Mouse (Mus musculus): ENCODE measurements around the gene Usp19.

GRCm38 (mm10) chr9:108486973-108487530 lies 3.4 kb upstream of the Usp19 start:
- TF ChIP-seq CTCF (IDR thresholded peaks at IDR 0.05; ENCODE audit: control insufficient read depth, insufficient read depth, insufficient read length) (no peak), USF1 (IDR thresholded peaks at IDR 0.05; ENCODE audit: low read depth) (no peak), MYOG (IDR thresholded peaks at IDR 0.05; ENCODE audit: control insufficient read depth, extremely low read depth, insufficient read length) (no peak), MAX (IDR thresholded peaks at IDR 0.05) (no peak), MYOD1 (IDR thresholded peaks at IDR 0.05; ENCODE audit: control insufficient read depth, insufficient read length, low read depth) (no peak), FOSL1 (IDR thresholded peaks at IDR 0.05; ENCODE audit: insufficient read depth, low read length, poor library complexity, severe bottlenecking) (no peak), CEBPB (IDR thresholded peaks at IDR 0.05; ENCODE audit: low read depth) (no peak)

All from C2C12 (cell line).